ENCODE assay signal across 16 mouse cellular contexts in genomic region chr5:106089332-106089731, GRCm38 (mm10).
A peak's percentile ranks its signal among the peaks of the same experiment; 100 is the strongest.
DNase-seq lines count a peak whose midpoint lies in the region; ATAC-seq and TF ChIP-seq lines count a peak whose summit lies in the region.
"Had no signal": no experiment of that assay in that cellular context is flagged by ENCODE, and none has a peak within 500 bp of the region (broad histone marks: within the 10 kb centered on the region; RNA-seq: fewer than 3 reads in every experiment).

No protein-coding gene starts in this region.

- TF ChIP-seq CTCF in forebrain, postnatal 0 days (IDR thresholded peaks at IDR 0.05; ENCODE audit: low read depth) = no peak

- no peak overlapping the region for H3K4me3 ChIP-seq in limb, embryonic 11.5 days (ENCODE audit: low read depth, low read length)
- no peak overlapping the region for H3K4me3 ChIP-seq in limb, embryonic 10.5 days
- H3K4me3 ChIP-seq in forebrain, postnatal 0 days (ENCODE audit: low read depth, low read length) = no peak overlapping the region
- H3K4me3 ChIP-seq: limb, embryonic 15.5 days; midbrain, embryonic 15.5 days had no signal

- ATAC-seq in frontal cortex, adult (ENCODE audit: low TSS enrichment) = peak; percentile 50
- ATAC-seq in limb, embryonic 11.5 days (ENCODE audit: insufficient number of reproducible peaks, low FRiP score, low TSS enrichment, low read depth) = 0 out of 2 replicates have a peak, but pooled peaks have one; percentile 47
- ATAC-seq in forebrain, postnatal 0 days = peak; percentile 42; the same call in 1 of the 2 replicates
- ATAC-seq: midbrain, embryonic 15.5 days had no signal

- H3K9me3 ChIP-seq in limb, embryonic 11.5 days (ENCODE audit: control insufficient read depth, low read length) = no peaks in the 10 kb centered on the region
- no peaks in the 10 kb centered on the region for H3K9me3 ChIP-seq in limb, embryonic 10.5 days (replicated peaks)
- H3K9me3 ChIP-seq in forebrain, postnatal 0 days (ENCODE audit: low read length) = no peaks in the 10 kb centered on the region
- H3K9me3 ChIP-seq: limb, embryonic 15.5 days; midbrain, embryonic 15.5 days had no signal

- H3K4me2 ChIP-seq in limb, embryonic 11.5 days (ENCODE audit: low read depth, severe bottlenecking) = no peak overlapping the region
- no peak overlapping the region for H3K4me2 ChIP-seq in forebrain, postnatal 0 days (ENCODE audit: low read depth)
- H3K4me2 ChIP-seq: limb, embryonic 15.5 days; midbrain, embryonic 15.5 days had no signal

- intact Hi-C loops in heart, postnatal 36 days (cut with DNase I) = no loop called here

- no peaks in the 10 kb centered on the region for H3K36me3 ChIP-seq in limb, embryonic 11.5 days (ENCODE audit: control insufficient read depth, insufficient read depth, low read length)
- H3K36me3 ChIP-seq in limb, embryonic 10.5 days = no peaks in the 10 kb centered on the region
- H3K36me3 ChIP-seq in forebrain, postnatal 0 days (ENCODE audit: insufficient read depth) = no peaks in the 10 kb centered on the region
- H3K36me3 ChIP-seq: limb, embryonic 15.5 days; midbrain, embryonic 15.5 days had no signal

- 58% methylated on average over 7 of the region's 7 CpGs for WGBS in limb, embryonic 11.5 days
- 80% methylated on average over 7 of the region's 7 CpGs for WGBS in limb, embryonic 10.5 days
- WGBS in forebrain, postnatal 0 days = 50% methylated on average over 7 of the region's 7 CpGs

- no peak for DNase-seq in frontal cortex, postnatal 14 days (ENCODE audit: low spot score in 2 of 2)
- DNase-seq in limb, embryonic 11.5 days (ENCODE audit: low spot score) = peak; percentile 24
- no peak for DNase-seq in limb, embryonic 10.5 days (ENCODE audit: low spot score)
- peak; percentile 79 for DNase-seq in cerebellum, adult 18-20 months
- DNase-seq in forebrain, postnatal 0 days = peak; percentile 49
- no peak for DNase-seq in heart, postnatal 36 days
- no peak for DNase-seq in ovary, adult 18-20 months (ENCODE audit: low spot score)
- DNase-seq: adrenal gland, postnatal 25 days; B cell, adult 2 months; kidney, adult 8-10 months; lung, adult 18-20 months; retina, postnatal 1 day had no signal

- H3K27ac ChIP-seq in limb, embryonic 11.5 days (replicated peaks; ENCODE audit: low read depth, low read length) = no peak overlapping the region
- no peak overlapping the region for H3K27ac ChIP-seq in limb, embryonic 10.5 days
- no peak overlapping the region for H3K27ac ChIP-seq in forebrain, postnatal 0 days (ENCODE audit: low read depth, low read length)
- H3K27ac ChIP-seq: limb, embryonic 15.5 days; macrophage; midbrain, embryonic 15.5 days had no signal

- no peaks in the 10 kb centered on the region for H3K27me3 ChIP-seq in limb, embryonic 11.5 days (ENCODE audit: control insufficient read depth, insufficient read depth, low read length)
- H3K27me3 ChIP-seq in limb, embryonic 10.5 days (ENCODE audit: low read depth, poor library complexity, severe bottlenecking) = no peaks in the 10 kb centered on the region
- H3K27me3 ChIP-seq in forebrain, postnatal 0 days (ENCODE audit: insufficient read depth, low read length) = no peaks in the 10 kb centered on the region
- H3K27me3 ChIP-seq: limb, embryonic 15.5 days; midbrain, embryonic 15.5 days had no signal

- no peaks in the 10 kb centered on the region for H3K4me1 ChIP-seq in limb, embryonic 11.5 days (ENCODE audit: control insufficient read depth, insufficient read depth, low read length)
- no peaks in the 10 kb centered on the region for H3K4me1 ChIP-seq in limb, embryonic 10.5 days
- H3K4me1 ChIP-seq in forebrain, postnatal 0 days (ENCODE audit: insufficient read depth) = no peaks in the 10 kb centered on the region
- H3K4me1 ChIP-seq: limb, embryonic 15.5 days; midbrain, embryonic 15.5 days had no signal

- no peak overlapping the region for H3K9ac ChIP-seq in limb, embryonic 11.5 days (ENCODE audit: low read length)
- no peak overlapping the region for H3K9ac ChIP-seq in forebrain, postnatal 0 days
- H3K9ac ChIP-seq: limb, embryonic 15.5 days; midbrain, embryonic 15.5 days had no signal

Comparison
In these comparisons a context has a peak if more than half of its experiments do, and no peak if none do; other contexts are left out.
1. DNase-seq: peak in limb, embryonic 11.5 days (single experiment), cerebellum, adult 18-20 months (2 of 2) and forebrain, postnatal 0 days (single experiment); none in frontal cortex, postnatal 14 days (0 of 2), limb, embryonic 10.5 days (single experiment), heart, postnatal 36 days (0 of 2) and ovary, adult 18-20 months (single experiment).
2. Peak in every context shown above with its lines, with median percentiles within 50 percentile points of each other: ATAC-seq.